7 mouse cellular contexts compared by ENCODE assay signal in genomic region chr2:121357494-121357893, GRCm38 (mm10). TPM values are rescaled to one million over a fixed set of nuclear protein-coding genes. Genes with fewer than 3 reads are reported as not detected.
DNase-seq lines count a peak whose midpoint lies in the region; ATAC-seq and TF ChIP-seq lines count a peak whose summit lies in the region.

Ckmt1 (plus strand) TSS chr2:121357714.

- no peaks in the 10 kb centered on the region for H3K9me3 ChIP-seq in forebrain, embryonic 11.5 days (ENCODE audit: control insufficient read depth, low read length)
- no peaks in the 10 kb centered on the region for H3K9me3 ChIP-seq in midbrain, embryonic 13.5 days

- intact Hi-C loops in left cerebral cortex, adult 2 months (cut with DNase I), result no loop called here

- TF ChIP-seq CTCF in left cerebral cortex, adult 2 months (IDR thresholded peaks at IDR 0.05), result no peak

- H3K27me3 ChIP-seq in forebrain, embryonic 11.5 days (ENCODE audit: control insufficient read depth, insufficient read depth, low read length), result peaks cover 6% of the 10 kb centered on the region; the same call in 1 of the 2 replicates
- H3K27me3 ChIP-seq in midbrain, embryonic 13.5 days, result peaks cover 31% of the 10 kb centered on the region

- H3K36me3 ChIP-seq in forebrain, embryonic 11.5 days (ENCODE audit: control insufficient read depth, insufficient read depth, low read length), result no peaks in the 10 kb centered on the region
- H3K36me3 ChIP-seq in midbrain, embryonic 13.5 days, result no peaks in the 10 kb centered on the region

- peak within 1 kb of the TSS; percentile 48 for H3K9ac ChIP-seq in forebrain, embryonic 11.5 days (ENCODE audit: low read length)
- H3K9ac ChIP-seq in midbrain, embryonic 13.5 days (replicated peaks), result peak within 1 kb of the TSS; percentile 79

- H3K4me3 ChIP-seq in left cerebral cortex, adult 2 months, result peak within 1 kb of the TSS; percentile 68
- peak within 1 kb of the TSS; percentile 30 for H3K4me3 ChIP-seq in forebrain, embryonic 11.5 days (ENCODE audit: low read depth, low read length)
- H3K4me3 ChIP-seq in midbrain, embryonic 13.5 days (replicated peaks), result peak within 1 kb of the TSS; percentile 45

- H3K27ac ChIP-seq in left cerebral cortex, adult 2 months, result peak within 1 kb of the TSS; percentile 92
- H3K27ac ChIP-seq in forebrain, embryonic 11.5 days (ENCODE audit: low read depth, low read length), result no peak within 1 kb of the TSS
- 0 out of 2 replicates have a peak within 1 kb of the TSS, but pooled peaks have one; percentile 30 for H3K27ac ChIP-seq in midbrain, embryonic 13.5 days

- peaks cover 10% of the 10 kb centered on the region; the same call in 1 of the 2 replicates for H3K4me1 ChIP-seq in forebrain, embryonic 11.5 days (replicated peaks; ENCODE audit: control insufficient read depth, insufficient read depth, low read length)
- H3K4me1 ChIP-seq in midbrain, embryonic 13.5 days (replicated peaks), result peaks cover 24% of the 10 kb centered on the region

- no peak for ATAC-seq in forebrain, embryonic 11.5 days (replicated peaks; ENCODE audit: low FRiP score)
- no peak for ATAC-seq in midbrain, embryonic 13.5 days

- DNase-seq in left cerebral cortex, adult 2 months (ENCODE audit: extremely low spot score in 1 of 2, low spot score in 2 of 2), result no peak
- DNase-seq in left cerebral cortex, adult 11 months (ENCODE audit: low spot score), result no peak
- DNase-seq in forebrain, embryonic 11.5 days (ENCODE audit: low spot score), result no peak
- DNase-seq in large intestine, adult 2 months (ENCODE audit: low read depth, low spot score), result no peak
- no peak for DNase-seq in adipocyte (ENCODE audit: low spot score)
- DNase-seq in natural killer cell, adult 2 months (ENCODE audit: low spot score in 2 of 2), result no peak

- H3K4me2 ChIP-seq in forebrain, embryonic 11.5 days (ENCODE audit: low read depth, low read length, severe bottlenecking), result peak within 1 kb of the TSS; percentile 59
- H3K4me2 ChIP-seq in midbrain, embryonic 13.5 days (replicated peaks), result peak within 1 kb of the TSS; percentile 66

- WGBS in forebrain, embryonic 11.5 days, result 52% methylated on average over 5 of the region's 5 CpGs
- 14% methylated on average over 5 of the region's 5 CpGs for WGBS in large intestine, adult 2 months
- WGBS in midbrain, embryonic 13.5 days, result 64% methylated on average over 5 of the region's 5 CpGs

RNA-seq across cellular contexts. Expression of gene Ckmt1, which starts in this region (rescaled TPM):
- total RNA-seq in left cerebral cortex, adult 2 months (2021), result 100 to 1,000 TPM; 339 to 354 TPM
- 3.0 and 3.6 TPM in 2 replicates for polyA plus RNA-seq in forebrain, embryonic 11.5 days (2014; fragmentation: Nextera tagmentation; extraction: Ambion mirVana)
- polyA plus RNA-seq in large intestine, adult 2 months (2012; rRNA removed), result 912 and 1,609 TPM in 2 replicates
- 25.1 and 25.7 TPM in 2 replicates for polyA plus RNA-seq in midbrain, embryonic 13.5 days (2015; fragmentation: Nextera tagmentation; extraction: Ambion mirVana)

Comparison
In these comparisons a context has a peak if more than half of its experiments do, and no peak if none do; other contexts are left out.
1. RNA of gene Ckmt1 (polyA plus RNA-seq): 912 to 1,609 TPM in large intestine, adult 2 months; 25.1 to 25.7 TPM in midbrain, embryonic 13.5 days and 3.0 to 3.6 TPM in forebrain, embryonic 11.5 days; every median in the first group is over 10 times any median in the second.
2. Peak in every context shown above with its lines, with median percentiles within 50 percentile points of each other: H3K4me3 ChIP-seq.